ENCODE assay signal across 17 mouse cellular contexts in genomic region chr8:34449391-34450044, GRCm38 (mm10).
"Had no signal": no experiment of that assay in that cellular context is flagged by ENCODE, and none has a peak within 500 bp of the region (broad histone marks: within the 10 kb centered on the region; RNA-seq: fewer than 3 reads in every experiment).

No protein-coding gene starts in this region.

- H3K4me3 ChIP-seq: lung, embryonic 15.5 days; megakaryocyte, embryonic 14.5 days; midbrain, embryonic 13.5 days; midbrain, embryonic 15.5 days; neural tube, embryonic 12.5 days; stomach, embryonic 15.5 days had no signal

- H3K9me3 ChIP-seq: lung, embryonic 15.5 days; midbrain, embryonic 13.5 days; midbrain, embryonic 15.5 days; neural tube, embryonic 12.5 days; stomach, embryonic 15.5 days had no signal

- H3K36me3 ChIP-seq: lung, embryonic 15.5 days; midbrain, embryonic 13.5 days; midbrain, embryonic 15.5 days; neural tube, embryonic 12.5 days; stomach, embryonic 15.5 days had no signal

- H3K27ac ChIP-seq: lung, embryonic 15.5 days; macrophage; midbrain, embryonic 13.5 days; midbrain, embryonic 15.5 days; neural tube, embryonic 12.5 days; stomach, embryonic 15.5 days; stomach, postnatal 0 days had no signal

- H3K27me3 ChIP-seq: lung, embryonic 15.5 days; midbrain, embryonic 13.5 days; midbrain, embryonic 15.5 days; neural tube, embryonic 12.5 days; stomach, embryonic 15.5 days had no signal

- ATAC-seq: lung, postnatal 0 days; midbrain, embryonic 13.5 days; midbrain, embryonic 15.5 days had no signal

- H3K9ac ChIP-seq: lung, embryonic 15.5 days; midbrain, embryonic 13.5 days; midbrain, embryonic 15.5 days; neural tube, embryonic 12.5 days; stomach, embryonic 15.5 days had no signal

- H3K4me2 ChIP-seq: midbrain, embryonic 11.5 days; midbrain, embryonic 13.5 days; midbrain, embryonic 15.5 days; neural tube, embryonic 12.5 days; stomach, embryonic 15.5 days had no signal

- DNase-seq: lung, adult 2 months; lung, postnatal 14 days; lung, postnatal 36 days; right cerebral cortex, postnatal 14 days; thymus, adult 2 months; thymus, postnatal 25 days; thymus, postnatal 4 days had no signal
